Mouse (Mus musculus): ENCODE results near the gene Gm21958. TPM values are rescaled to one million over a fixed set of nuclear protein-coding genes. Genes with fewer than 3 reads are reported as not detected.

Gm21958 gene
- polyA plus RNA-seq, 1 experiment from 2014 or later = 0.43 TPM

GRCm38 (mm10) chr3:54681310-54682204, 32.6 kb downstream of the Gm21958 start:
- no peak overlapping the region for H3K9ac ChIP-seq (ENCODE audit: low read depth, low read length)
- no peaks in the 10 kb centered on the region; the same call in 1 of the 2 replicates for H3K4me1 ChIP-seq (replicated peaks; ENCODE audit: insufficient read depth, low read length)
- WGBS = 32% methylated on average over 6 of the region's 6 CpGs
- peak; percentile 62 for DNase-seq (ENCODE audit: low spot score)
- H3K27me3 ChIP-seq (ENCODE audit: insufficient read depth, low read length) = no peaks in the 10 kb centered on the region
- H3K4me2 ChIP-seq (ENCODE audit: low read length) = no peak overlapping the region
- no peak for TF ChIP-seq CTCF (IDR thresholded peaks at IDR 0.05; ENCODE audit: low read depth)
- no peak overlapping the region for H3K27ac ChIP-seq
- no peak for ATAC-seq (replicated peaks; ENCODE audit: low FRiP score, low read depth)
- no peak overlapping the region for H3K4me3 ChIP-seq (replicated peaks; ENCODE audit: low read depth, low read length)
- H3K36me3 ChIP-seq (ENCODE audit: insufficient read depth, low read length) = no peaks in the 10 kb centered on the region
- H3K9me3 ChIP-seq (replicated peaks; ENCODE audit: low read length) = no peaks in the 10 kb centered on the region

GRCm38 (mm10) chr3:54676818-54677217, 37.3 kb downstream of the Gm21958 start:
- Histone ChIP-seq H3K4me3 (replicated peaks; ENCODE audit: low read depth, low read length) (no peak overlapping the region), H3K27me3 (ENCODE audit: insufficient read depth, low read length) (no peaks in the 10 kb centered on the region), H3K4me1 (replicated peaks; ENCODE audit: insufficient read depth, low read length) (no peaks in the 10 kb centered on the region; the same call in 1 of the 2 replicates), H3K4me2 (ENCODE audit: low read length) (no peak overlapping the region), H3K9ac (ENCODE audit: low read depth, low read length) (no peak overlapping the region), H3K9me3 (replicated peaks; ENCODE audit: low read length) (no peaks in the 10 kb centered on the region), H3K36me3 (ENCODE audit: insufficient read depth, low read length) (no peaks in the 10 kb centered on the region), H3K27ac (no peak overlapping the region)
- no peak for TF ChIP-seq CTCF (IDR thresholded peaks at IDR 0.05; ENCODE audit: low read depth)
- 79% methylated on average over 2 of the region's 2 CpGs for WGBS
- ATAC-seq (replicated peaks; ENCODE audit: low FRiP score, low read depth) (no peak), DNase-seq (ENCODE audit: low spot score) (no peak)

DNA sequence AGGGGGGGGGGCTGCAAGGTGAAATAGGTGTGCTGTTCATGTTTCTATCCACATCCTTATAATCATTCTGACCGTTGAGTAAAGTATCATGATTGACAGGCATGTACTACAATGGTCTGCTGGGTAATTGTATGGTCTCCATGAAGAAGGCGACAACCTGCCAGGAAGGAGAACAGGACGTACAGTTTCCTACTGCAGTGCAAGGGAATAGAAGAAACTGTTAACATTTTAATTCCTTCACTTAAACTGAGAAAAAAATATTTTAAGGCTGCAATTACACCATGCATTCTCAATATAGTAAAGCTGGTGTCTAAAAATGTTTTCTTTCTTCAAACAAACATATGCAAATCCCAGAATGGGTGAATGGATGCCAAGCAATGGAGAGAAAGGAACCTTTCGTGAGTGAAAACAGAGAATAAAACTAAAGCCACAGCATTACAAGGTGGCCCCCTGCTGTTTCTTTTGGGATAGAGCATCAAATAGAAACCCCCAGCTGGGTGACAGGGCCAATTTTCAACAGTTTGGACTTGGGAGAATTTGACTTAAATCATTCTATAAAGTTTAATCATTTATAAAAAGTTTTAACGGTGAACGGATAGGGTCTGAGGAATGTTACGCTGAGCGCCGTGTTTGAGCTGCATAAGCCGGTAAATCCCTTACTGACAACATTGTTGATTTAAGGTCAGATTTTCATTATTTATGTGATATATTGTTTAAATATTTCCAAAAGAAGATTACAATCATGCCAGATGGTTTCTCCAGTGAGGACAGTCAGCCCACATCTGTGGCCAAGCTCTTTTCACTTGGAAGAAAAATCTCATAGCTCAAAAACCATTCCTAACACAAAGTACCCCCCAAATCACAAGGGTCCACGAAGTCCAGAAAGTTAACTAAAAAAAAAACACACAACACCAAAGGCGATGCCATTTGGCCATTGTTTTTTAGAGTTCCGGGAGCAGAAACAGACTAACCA, 41.3 kb downstream of the Gm21958 start:
- no peak overlapping the region for H3K9ac ChIP-seq (ENCODE audit: low read depth, low read length)
- no peak overlapping the region for H3K4me3 ChIP-seq (replicated peaks; ENCODE audit: low read depth, low read length)
- no peak overlapping the region for H3K27ac ChIP-seq
- H3K36me3 ChIP-seq (ENCODE audit: insufficient read depth, low read length) = no peaks in the 10 kb centered on the region
- no peaks in the 10 kb centered on the region for H3K27me3 ChIP-seq (ENCODE audit: insufficient read depth, low read length)
- WGBS = 51% methylated on average over 13 of the region's 13 CpGs
- DNase-seq (ENCODE audit: low spot score) = peak; percentile 79
- TF ChIP-seq CTCF (IDR thresholded peaks at IDR 0.05; ENCODE audit: low read depth) = peak; percentile 85
- H3K4me2 ChIP-seq (ENCODE audit: low read length) = no peak overlapping the region
- no peaks in the 10 kb centered on the region for H3K9me3 ChIP-seq (replicated peaks; ENCODE audit: low read length)
- ATAC-seq (replicated peaks; ENCODE audit: low FRiP score, low read depth) = no peak
- no peaks in the 10 kb centered on the region for H3K4me1 ChIP-seq (replicated peaks; ENCODE audit: insufficient read depth, low read length)

DNA sequence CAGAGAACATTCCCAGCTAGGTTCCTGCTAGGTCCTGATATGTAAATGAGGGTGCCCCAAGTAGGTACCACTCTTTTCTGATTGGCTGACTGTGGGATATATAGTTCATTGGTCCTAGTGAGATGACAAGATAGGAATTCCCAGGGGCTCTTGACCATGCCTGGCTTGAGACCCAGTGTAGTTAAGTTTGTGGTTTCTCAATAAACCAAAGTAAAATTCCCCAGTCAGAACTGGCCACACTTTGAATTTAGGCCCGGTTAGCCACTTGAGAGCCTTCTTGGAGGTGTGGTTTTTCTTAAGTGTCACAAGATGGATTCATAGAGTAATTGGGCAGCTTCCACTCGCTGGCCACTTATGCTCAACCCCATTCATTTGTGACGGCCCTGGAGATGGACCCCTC, 42.0 kb downstream of the Gm21958 start:
- DNase-seq (ENCODE audit: low spot score) = no peak
- TF ChIP-seq CTCF (IDR thresholded peaks at IDR 0.05; ENCODE audit: low read depth) = no peak
- no peak overlapping the region for H3K9ac ChIP-seq (ENCODE audit: low read depth, low read length)
- no peaks in the 10 kb centered on the region for H3K36me3 ChIP-seq (ENCODE audit: insufficient read depth, low read length)
- no peaks in the 10 kb centered on the region for H3K4me1 ChIP-seq (replicated peaks; ENCODE audit: insufficient read depth, low read length)
- no peak overlapping the region for H3K27ac ChIP-seq
- H3K9me3 ChIP-seq (replicated peaks; ENCODE audit: low read length) = no peaks in the 10 kb centered on the region
- no peak overlapping the region for H3K4me3 ChIP-seq (replicated peaks; ENCODE audit: low read depth, low read length)
- no peak for ATAC-seq (replicated peaks; ENCODE audit: low FRiP score, low read depth)
- 79% methylated on average over 3 of the region's 3 CpGs for WGBS
- H3K27me3 ChIP-seq (ENCODE audit: insufficient read depth, low read length) = no peaks in the 10 kb centered on the region
- no peak overlapping the region for H3K4me2 ChIP-seq (ENCODE audit: low read length)

- Histone ChIP-seq H3K4me2 (ENCODE audit: low read length) (no peak overlapping the region), H3K9me3 (replicated peaks; ENCODE audit: low read length) (no peaks in the 10 kb centered on the region), H3K27me3 (ENCODE audit: insufficient read depth, low read length) (no peaks in the 10 kb centered on the region), H3K4me3 (replicated peaks; ENCODE audit: low read depth, low read length) (no peak overlapping the region), H3K9ac (ENCODE audit: low read depth, low read length) (no peak overlapping the region), H3K27ac (no peak overlapping the region), H3K4me1 (replicated peaks; ENCODE audit: insufficient read depth, low read length) (no peaks in the 10 kb centered on the region), H3K36me3 (ENCODE audit: insufficient read depth, low read length) (no peaks in the 10 kb centered on the region)
- TF ChIP-seq CTCF (IDR thresholded peaks at IDR 0.05; ENCODE audit: low read depth) = peak; percentile 20; the same call in 1 of the 2 replicates
- WGBS = 86% methylated on average over 6 of the region's 6 CpGs
- DNase-seq (ENCODE audit: low spot score) = no peak
- no peak for ATAC-seq (replicated peaks; ENCODE audit: low FRiP score, low read depth)
These were observed 44.6 kb downstream of the Gm21958 start for GRCm38 (mm10) chr3:54669559-54669958.

DNA sequence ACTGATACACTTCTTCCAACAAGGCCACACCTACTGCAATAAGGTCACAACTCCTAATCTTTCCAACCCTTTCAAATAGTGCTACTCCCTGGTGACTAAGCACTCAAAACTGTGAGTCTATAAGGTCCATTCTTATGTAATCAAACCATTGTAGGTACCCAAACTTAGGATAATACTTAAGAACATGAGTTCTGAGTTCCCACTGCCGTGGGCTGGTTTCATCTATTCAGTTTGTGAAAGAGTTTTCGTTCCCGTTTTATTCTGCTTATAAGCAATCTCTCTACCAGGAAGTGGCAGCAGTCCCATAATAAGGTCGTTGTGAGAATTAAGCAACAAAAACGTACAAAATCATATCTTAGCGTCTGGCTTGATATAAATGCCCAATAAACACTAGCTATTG, 45.4 kb downstream of the Gm21958 start:
- 84% methylated on average over 6 of the region's 6 CpGs for WGBS
- H3K27me3 ChIP-seq (ENCODE audit: insufficient read depth, low read length) = no peaks in the 10 kb centered on the region
- no peak overlapping the region for H3K4me2 ChIP-seq (ENCODE audit: low read length)
- no peak overlapping the region for H3K9ac ChIP-seq (ENCODE audit: low read depth, low read length)
- no peaks in the 10 kb centered on the region for H3K4me1 ChIP-seq (replicated peaks; ENCODE audit: insufficient read depth, low read length)
- H3K27ac ChIP-seq = no peak overlapping the region
- TF ChIP-seq CTCF (IDR thresholded peaks at IDR 0.05; ENCODE audit: low read depth) = no peak
- no peaks in the 10 kb centered on the region for H3K36me3 ChIP-seq (ENCODE audit: insufficient read depth, low read length)
- DNase-seq (ENCODE audit: low spot score) (no peak), ATAC-seq (replicated peaks; ENCODE audit: low FRiP score, low read depth) (no peak)
- no peaks in the 10 kb centered on the region for H3K9me3 ChIP-seq (replicated peaks; ENCODE audit: low read length)
- no peak overlapping the region for H3K4me3 ChIP-seq (replicated peaks; ENCODE audit: low read depth, low read length)

Data from kidney, postnatal 0 days (tissue).